Mouse (Mus musculus): ENCODE results near the gene Gpr162. TPM values are rescaled to one million over a fixed set of nuclear protein-coding genes. Genes with fewer than 3 reads are reported as not detected.

The Gpr162 gene
- polyA plus RNA-seq, 1 experiment from 2014 or later, result 0.59 TPM

DNA sequence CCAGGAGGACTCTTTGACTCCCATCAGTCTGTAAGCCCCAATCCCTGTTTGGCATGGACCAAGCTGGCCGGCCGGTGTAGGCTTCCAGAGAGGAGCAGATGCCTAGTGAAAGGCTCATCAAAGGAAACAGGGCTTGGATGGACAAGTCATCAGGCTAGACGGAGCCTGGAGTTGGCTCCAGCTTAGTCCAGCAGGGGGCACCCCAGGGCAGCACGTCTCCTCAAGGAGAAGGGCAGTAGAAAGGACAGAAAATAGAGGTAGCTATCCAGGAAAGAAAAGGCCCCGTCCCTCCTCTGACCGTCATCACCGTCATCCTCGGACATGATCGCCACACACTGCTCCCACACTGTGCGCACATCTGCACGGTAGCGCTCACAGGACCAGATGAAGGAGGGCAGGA, 4.1 kb downstream of the Gpr162 start:
- WGBS, result 13% methylated on average over 12 of the region's 12 CpGs
- DNase-seq (ENCODE audit: low spot score), result peak; percentile 87
- H3K27ac ChIP-seq (replicated peaks; ENCODE audit: low read depth, low read length), result no peak overlapping the region
- H3K27me3 ChIP-seq (ENCODE audit: control insufficient read depth, insufficient read depth, low read length), result no peaks in the 10 kb centered on the region; the same call in 1 of the 2 replicates
- no peaks in the 10 kb centered on the region for H3K9me3 ChIP-seq (replicated peaks; ENCODE audit: control insufficient read depth, low read length)
- H3K9ac ChIP-seq (replicated peaks; ENCODE audit: low read length), result no peak overlapping the region
- H3K36me3 ChIP-seq (replicated peaks; ENCODE audit: control insufficient read depth, insufficient read depth, low read depth, low read length), result no peaks in the 10 kb centered on the region; the same call in 1 of the 2 replicates
- ATAC-seq (replicated peaks; ENCODE audit: insufficient number of reproducible peaks, low FRiP score, low TSS enrichment, low read depth), result no peak
- H3K4me1 ChIP-seq (ENCODE audit: control insufficient read depth, insufficient read depth, low read length), result peaks cover 15% of the 10 kb centered on the region
- H3K4me2 ChIP-seq (ENCODE audit: low read depth, low read length), result no peak overlapping the region
- no peak overlapping the region for H3K4me3 ChIP-seq (ENCODE audit: low read depth, low read length)

DNA sequence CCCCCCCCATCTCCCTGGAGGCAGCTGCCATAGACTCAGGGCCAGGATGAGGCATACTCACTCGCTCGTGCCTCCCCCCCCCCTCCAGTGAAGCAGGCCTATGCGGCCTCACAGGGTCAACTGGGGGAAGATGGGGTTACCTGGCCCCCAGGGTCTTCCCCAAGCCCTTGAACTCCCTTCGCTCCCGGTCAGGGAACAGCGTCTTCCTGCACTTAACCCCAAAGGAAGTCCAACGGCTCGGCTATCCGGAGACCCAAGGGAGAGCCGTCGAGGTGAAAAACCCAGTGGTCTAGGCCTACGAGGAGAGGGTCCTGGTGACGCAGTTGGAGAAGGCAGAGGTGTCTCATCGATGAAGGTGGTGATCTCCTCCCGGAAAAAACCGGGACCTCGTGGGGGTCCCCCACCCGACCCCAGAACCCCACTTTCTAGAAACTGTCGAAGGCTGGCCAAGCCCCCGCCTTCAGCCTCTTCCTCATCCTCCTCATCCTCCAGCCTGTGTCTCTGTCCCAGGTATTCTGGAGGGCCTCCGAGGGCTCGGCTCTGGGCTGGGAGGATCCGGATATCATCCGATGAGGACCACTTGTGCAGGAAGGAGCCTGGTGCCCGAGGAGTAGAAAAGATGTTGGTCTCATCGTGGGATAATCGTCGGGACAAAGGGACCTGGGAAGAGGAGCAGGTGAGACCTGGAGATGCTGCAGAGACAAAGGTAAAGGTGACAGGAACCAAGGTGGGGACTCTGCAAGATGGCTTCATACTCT, 5.0 kb downstream of the Gpr162 start:
- Histone ChIP-seq H3K9ac (replicated peaks; ENCODE audit: low read length) (no peak overlapping the region), H3K4me3 (ENCODE audit: low read depth, low read length) (no peak overlapping the region), H3K36me3 (replicated peaks; ENCODE audit: control insufficient read depth, insufficient read depth, low read depth, low read length) (no peaks in the 10 kb centered on the region; the same call in none of the 2 replicates), H3K4me2 (ENCODE audit: low read depth, low read length) (no peak overlapping the region), H3K4me1 (ENCODE audit: control insufficient read depth, insufficient read depth, low read length) (peaks cover 15% of the 10 kb centered on the region), H3K27me3 (ENCODE audit: control insufficient read depth, insufficient read depth, low read length) (no peaks in the 10 kb centered on the region; the same call in 1 of the 2 replicates), H3K9me3 (replicated peaks; ENCODE audit: control insufficient read depth, low read length) (no peaks in the 10 kb centered on the region), H3K27ac (replicated peaks; ENCODE audit: low read depth, low read length) (no peak overlapping the region)
- no peak for ATAC-seq (replicated peaks; ENCODE audit: insufficient number of reproducible peaks, low FRiP score, low TSS enrichment, low read depth)
- no peak for DNase-seq (ENCODE audit: low spot score)
- 75% methylated on average over 26 of the region's 28 CpGs for WGBS

DNA sequence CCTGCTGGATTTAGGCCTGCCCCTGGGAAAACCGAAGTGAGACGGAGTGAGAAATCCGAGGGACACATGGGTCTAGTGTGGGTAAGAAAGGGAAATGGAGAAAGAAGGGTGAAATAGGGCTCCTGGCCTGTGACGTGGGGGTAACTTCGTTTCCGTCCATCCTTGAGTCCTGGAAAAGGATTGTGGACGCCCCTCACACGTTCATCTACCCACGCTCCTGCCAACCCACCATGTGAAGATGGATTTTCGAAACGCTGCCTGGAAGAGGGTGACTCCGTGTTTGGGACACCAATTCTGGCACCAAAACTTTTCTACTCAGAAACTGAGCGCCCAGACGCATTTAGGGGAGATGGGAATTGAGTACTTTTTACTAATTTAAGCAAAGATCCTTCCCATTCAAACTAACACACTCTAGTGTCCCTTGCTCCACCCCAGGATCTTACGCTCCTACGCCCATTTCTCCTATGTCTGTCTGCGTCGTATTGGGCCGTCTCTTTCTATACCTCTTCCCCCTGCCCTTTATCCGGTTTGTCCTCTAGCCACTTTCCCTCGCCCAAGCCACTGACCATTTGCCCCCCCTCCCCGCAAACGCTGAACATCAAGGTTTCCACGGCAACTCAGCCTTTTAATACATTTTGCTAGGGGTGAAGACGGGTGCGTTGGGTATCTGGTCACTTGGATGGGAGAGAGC, 5.8 kb downstream of the Gpr162 start:
- no peak for ATAC-seq (replicated peaks; ENCODE audit: insufficient number of reproducible peaks, low FRiP score, low TSS enrichment, low read depth)
- peak overlapping the region; percentile 95 for H3K27ac ChIP-seq (replicated peaks; ENCODE audit: low read depth, low read length)
- 23% methylated on average over 26 of the region's 26 CpGs for WGBS
- no peaks in the 10 kb centered on the region; the same call in 1 of the 2 replicates for H3K27me3 ChIP-seq (ENCODE audit: control insufficient read depth, insufficient read depth, low read length)
- peaks cover 11% of the 10 kb centered on the region for H3K4me1 ChIP-seq (ENCODE audit: control insufficient read depth, insufficient read depth, low read length)
- peak overlapping the region; percentile 97 for H3K9ac ChIP-seq (replicated peaks; ENCODE audit: low read length)
- H3K4me2 ChIP-seq (ENCODE audit: low read depth, low read length), result peak overlapping the region; percentile 79
- H3K4me3 ChIP-seq (ENCODE audit: low read depth, low read length), result peak overlapping the region; percentile 82
- H3K9me3 ChIP-seq (replicated peaks; ENCODE audit: control insufficient read depth, low read length), result no peaks in the 10 kb centered on the region
- H3K36me3 ChIP-seq (replicated peaks; ENCODE audit: control insufficient read depth, insufficient read depth, low read depth, low read length), result no peaks in the 10 kb centered on the region; the same call in none of the 2 replicates
- DNase-seq (ENCODE audit: low spot score), result no peak

DNA sequence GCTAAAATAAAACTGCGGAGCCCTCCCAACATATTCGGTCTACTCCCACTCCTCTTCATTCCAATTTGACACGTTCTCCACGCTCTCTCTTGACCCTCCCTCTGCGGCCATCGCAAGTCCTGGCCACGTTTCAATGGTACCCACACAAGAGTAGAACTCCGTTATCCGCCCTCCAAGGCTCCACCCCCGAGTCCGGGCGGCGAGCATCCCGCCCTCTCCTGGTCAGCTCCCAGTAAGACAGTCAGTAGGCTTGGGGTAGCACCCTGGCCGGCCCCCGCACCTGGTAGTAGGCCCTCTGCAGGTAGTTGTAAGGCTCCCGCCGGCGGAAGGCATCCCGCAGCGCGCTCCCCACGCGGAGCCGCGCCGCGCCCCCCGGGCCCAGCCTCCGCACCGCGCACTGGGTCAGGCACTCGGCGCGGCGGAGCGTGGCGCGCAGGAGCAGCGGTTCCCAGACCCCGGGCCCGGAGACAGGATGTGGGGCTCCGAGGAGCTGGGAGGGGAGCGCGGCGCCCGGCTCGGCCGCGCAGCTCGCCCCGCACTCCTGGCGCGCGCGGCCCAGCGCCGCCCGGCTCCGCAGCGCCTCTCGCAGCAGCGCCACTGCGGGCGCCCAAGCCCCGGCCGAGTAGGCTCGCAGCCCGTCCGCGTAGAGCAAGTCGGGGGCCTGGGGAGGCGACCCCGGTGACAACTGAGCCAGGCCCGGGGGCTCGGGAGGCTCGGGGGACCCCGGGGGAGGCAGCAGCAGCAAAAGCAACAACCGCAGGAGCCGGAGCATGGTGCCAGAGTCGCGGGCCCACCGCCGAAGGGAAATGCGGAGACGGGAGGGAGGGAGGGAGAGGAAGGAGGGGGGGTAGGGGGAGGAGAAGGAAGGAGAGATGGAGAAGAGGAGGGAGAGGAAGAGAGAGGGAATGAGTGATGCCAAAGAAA, 6.6 kb downstream of the Gpr162 start, which contains the start of gene P3h3:
P3h3 (minus strand) TSS at position 837 of the 924 bp plus-strand sequence.
- no peaks in the 10 kb centered on the region for H3K9me3 ChIP-seq (replicated peaks; ENCODE audit: control insufficient read depth, low read length)
- no peaks in the 10 kb centered on the region; the same call in none of the 2 replicates for H3K36me3 ChIP-seq (replicated peaks; ENCODE audit: control insufficient read depth, insufficient read depth, low read depth, low read length)
- peaks cover 8% of the 10 kb centered on the region for H3K4me1 ChIP-seq (ENCODE audit: control insufficient read depth, insufficient read depth, low read length)
- no peaks in the 10 kb centered on the region for H3K27me3 ChIP-seq (ENCODE audit: control insufficient read depth, insufficient read depth, low read length)
- DNase-seq (ENCODE audit: low spot score), result peak; percentile 93
- H3K9ac ChIP-seq (replicated peaks; ENCODE audit: low read length), result peak within 1 kb of the TSS; percentile 97
- under 1% methylated on average over 73 of the region's 86 CpGs for WGBS
- H3K4me3 ChIP-seq (ENCODE audit: low read depth, low read length), result peak within 1 kb of the TSS; percentile 82
- H3K27ac ChIP-seq (replicated peaks; ENCODE audit: low read depth, low read length), result peak within 1 kb of the TSS; percentile 95
- ATAC-seq (replicated peaks; ENCODE audit: insufficient number of reproducible peaks, low FRiP score, low TSS enrichment, low read depth), result peak; percentile 78
- peak within 1 kb of the TSS; percentile 79 for H3K4me2 ChIP-seq (ENCODE audit: low read depth, low read length)

DNA sequence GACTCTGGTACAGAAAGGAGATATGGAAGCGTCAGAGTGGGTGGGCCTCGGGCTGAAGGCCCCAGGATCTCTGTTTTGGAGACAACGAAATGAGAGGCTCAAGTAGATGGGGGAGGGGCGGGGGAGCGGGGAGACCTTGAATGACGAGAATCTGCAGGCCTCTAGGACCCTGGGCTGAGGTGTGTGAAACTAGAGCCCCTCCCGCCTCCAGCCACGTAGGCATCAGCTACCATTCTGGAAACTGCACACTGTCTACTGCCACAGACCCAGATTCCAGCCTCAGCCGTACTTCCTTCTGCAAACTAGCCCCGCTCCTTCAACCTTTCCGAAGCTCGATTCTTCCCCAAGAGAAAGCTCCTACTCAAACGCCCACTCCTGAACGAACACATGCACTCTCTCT, 7.5 kb downstream of the Gpr162 start:
- Histone ChIP-seq H3K27me3 (ENCODE audit: control insufficient read depth, insufficient read depth, low read length) (no peaks in the 10 kb centered on the region), H3K36me3 (replicated peaks; ENCODE audit: control insufficient read depth, insufficient read depth, low read depth, low read length) (no peaks in the 10 kb centered on the region; the same call in none of the 2 replicates), H3K4me3 (ENCODE audit: low read depth, low read length) (peak overlapping the region; percentile 82), H3K9me3 (replicated peaks; ENCODE audit: control insufficient read depth, low read length) (no peaks in the 10 kb centered on the region), H3K4me2 (ENCODE audit: low read depth, low read length) (peak overlapping the region; percentile 79), H3K27ac (replicated peaks; ENCODE audit: low read depth, low read length) (peak overlapping the region; percentile 95), H3K4me1 (ENCODE audit: control insufficient read depth, insufficient read depth, low read length) (peaks cover 8% of the 10 kb centered on the region), H3K9ac (replicated peaks; ENCODE audit: low read length) (peak overlapping the region; percentile 97)
- ATAC-seq (replicated peaks; ENCODE audit: insufficient number of reproducible peaks, low FRiP score, low TSS enrichment, low read depth) (peak; percentile 61), DNase-seq (ENCODE audit: low spot score) (peak; percentile 88)
- 4% methylated on average over 14 of the region's 14 CpGs for WGBS

DNA sequence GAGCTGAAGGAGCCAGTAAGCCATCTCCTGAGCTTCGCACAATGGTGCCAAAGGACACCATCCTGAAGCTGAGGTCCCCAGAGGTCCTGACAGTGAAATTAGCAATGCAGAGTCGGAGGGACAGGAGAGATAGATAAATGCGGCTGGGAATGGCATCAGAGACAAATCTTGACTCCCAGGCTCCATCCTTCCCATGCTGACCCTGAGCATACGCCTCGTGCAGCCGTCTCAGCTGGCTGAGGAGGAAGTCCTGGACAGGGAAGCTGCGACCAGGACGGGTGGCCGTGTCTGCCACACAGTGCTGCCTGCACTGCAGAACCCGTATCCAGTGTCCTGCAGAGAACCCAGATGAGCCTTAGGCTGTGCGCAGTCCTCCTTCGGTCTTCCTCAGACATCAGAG, 9.1 kb downstream of the Gpr162 start:
- no peak overlapping the region for H3K27ac ChIP-seq (replicated peaks; ENCODE audit: low read depth, low read length)
- H3K4me2 ChIP-seq (ENCODE audit: low read depth, low read length), result no peak overlapping the region
- ATAC-seq (replicated peaks; ENCODE audit: insufficient number of reproducible peaks, low FRiP score, low TSS enrichment, low read depth) (no peak), DNase-seq (ENCODE audit: low spot score) (no peak)
- 64% methylated on average over 12 of the region's 12 CpGs for WGBS
- H3K4me1 ChIP-seq (ENCODE audit: control insufficient read depth, insufficient read depth, low read length), result peaks cover 5% of the 10 kb centered on the region
- no peak overlapping the region for H3K4me3 ChIP-seq (ENCODE audit: low read depth, low read length)
- no peaks in the 10 kb centered on the region for H3K9me3 ChIP-seq (replicated peaks; ENCODE audit: control insufficient read depth, low read length)
- no peaks in the 10 kb centered on the region for H3K27me3 ChIP-seq (ENCODE audit: control insufficient read depth, insufficient read depth, low read length)
- no peaks in the 10 kb centered on the region; the same call in none of the 2 replicates for H3K36me3 ChIP-seq (replicated peaks; ENCODE audit: control insufficient read depth, insufficient read depth, low read depth, low read length)
- no peak overlapping the region for H3K9ac ChIP-seq (replicated peaks; ENCODE audit: low read length)

DNA sequence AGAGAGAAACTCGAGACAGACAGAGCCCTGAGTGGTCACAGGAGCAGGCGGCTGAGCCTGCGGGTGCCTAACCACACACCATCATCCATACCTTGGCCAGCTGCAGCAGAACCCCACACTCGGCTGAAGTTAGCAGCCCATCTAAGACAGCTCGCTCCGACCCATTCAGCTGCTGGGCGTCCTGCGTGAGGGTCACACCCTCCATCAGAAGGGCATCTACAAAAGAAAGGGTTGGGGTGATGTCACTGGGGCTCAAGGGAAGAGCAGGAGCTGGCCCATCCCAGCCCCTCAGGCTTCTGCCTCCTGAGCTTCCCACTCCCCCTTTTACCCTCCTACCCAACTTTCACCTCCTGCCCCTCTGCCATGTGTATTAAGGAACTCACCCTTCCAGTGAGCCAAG, 13.2 kb downstream of the Gpr162 start:
- H3K4me2 ChIP-seq (ENCODE audit: low read depth, low read length), result no peak overlapping the region
- H3K36me3 ChIP-seq (replicated peaks; ENCODE audit: control insufficient read depth, insufficient read depth, low read depth, low read length), result no peaks in the 10 kb centered on the region; the same call in none of the 2 replicates
- H3K9me3 ChIP-seq (replicated peaks; ENCODE audit: control insufficient read depth, low read length), result no peaks in the 10 kb centered on the region
- H3K4me3 ChIP-seq (ENCODE audit: low read depth, low read length), result no peak overlapping the region
- DNase-seq (ENCODE audit: low spot score), result no peak
- ATAC-seq (replicated peaks; ENCODE audit: insufficient number of reproducible peaks, low FRiP score, low TSS enrichment, low read depth), result no peak
- H3K9ac ChIP-seq (replicated peaks; ENCODE audit: low read length), result no peak overlapping the region
- no peaks in the 10 kb centered on the region for H3K4me1 ChIP-seq (ENCODE audit: control insufficient read depth, insufficient read depth, low read length)
- 51% methylated on average over 8 of the region's 8 CpGs for WGBS
- H3K27ac ChIP-seq (replicated peaks; ENCODE audit: low read depth, low read length), result no peak overlapping the region
- H3K27me3 ChIP-seq (ENCODE audit: control insufficient read depth, insufficient read depth, low read length), result no peaks in the 10 kb centered on the region; the same call in 1 of the 2 replicates
